ENCODE assay signal across 9 mouse cellular contexts in genomic region chr1:155027583-155027982, GRCm38 (mm10).
DNase-seq lines count a peak whose midpoint lies in the region; ATAC-seq and TF ChIP-seq lines count a peak whose summit lies in the region.
"Had no signal": no experiment of that assay in that cellular context is flagged by ENCODE, and none has a peak within 500 bp of the region (broad histone marks: within the 10 kb centered on the region; RNA-seq: fewer than 3 reads in every experiment).

No protein-coding gene starts in this region.

- WGBS in hindbrain, embryonic 11.5 days, result 47% methylated on average over 6 of the region's 8 CpGs
- 73% methylated on average over 8 of the region's 8 CpGs for WGBS in hindbrain, embryonic 10.5 days

- no peak overlapping the region for H3K9ac ChIP-seq in hindbrain, embryonic 11.5 days (ENCODE audit: low read depth, low read length)
- H3K9ac ChIP-seq: limb, embryonic 15.5 days had no signal

- H3K36me3 ChIP-seq in hindbrain, embryonic 11.5 days (ENCODE audit: control insufficient read depth, insufficient read depth, low read length), result no peaks in the 10 kb centered on the region
- no peaks in the 10 kb centered on the region for H3K36me3 ChIP-seq in hindbrain, embryonic 10.5 days
- H3K36me3 ChIP-seq: limb, embryonic 15.5 days had no signal

- H3K4me3 ChIP-seq in hindbrain, embryonic 11.5 days (ENCODE audit: low read depth, low read length), result no peak overlapping the region
- H3K4me3 ChIP-seq in hindbrain, embryonic 10.5 days, result no peak overlapping the region
- no peak overlapping the region for H3K4me3 ChIP-seq in left cerebral cortex, adult 2 months
- H3K4me3 ChIP-seq: limb, embryonic 15.5 days had no signal

- H3K4me1 ChIP-seq in hindbrain, embryonic 11.5 days (replicated peaks; ENCODE audit: control insufficient read depth, insufficient read depth, low read length), result peaks cover 5% of the 10 kb centered on the region
- peaks cover 46% of the 10 kb centered on the region for H3K4me1 ChIP-seq in hindbrain, embryonic 10.5 days (replicated peaks)

- no peaks in the 10 kb centered on the region for H3K9me3 ChIP-seq in hindbrain, embryonic 11.5 days (ENCODE audit: control insufficient read depth, low read length)
- H3K9me3 ChIP-seq in hindbrain, embryonic 10.5 days, result no peaks in the 10 kb centered on the region
- H3K9me3 ChIP-seq: limb, embryonic 15.5 days had no signal

- no peak overlapping the region for H3K27ac ChIP-seq in hindbrain, embryonic 11.5 days (ENCODE audit: low read depth, low read length)
- no peak overlapping the region for H3K27ac ChIP-seq in hindbrain, embryonic 10.5 days
- H3K27ac ChIP-seq in left cerebral cortex, adult 2 months, result peak overlapping the region; percentile 95; the same call in 1 of the 2 replicates
- H3K27ac ChIP-seq: limb, embryonic 15.5 days had no signal

- no peak overlapping the region for H3K4me2 ChIP-seq in hindbrain, embryonic 11.5 days (replicated peaks; ENCODE audit: low read depth, low read length)
- H3K4me2 ChIP-seq: limb, embryonic 15.5 days had no signal

- ATAC-seq in hindbrain, embryonic 11.5 days (ENCODE audit: low FRiP score), result no peak
- peak; percentile 53 for ATAC-seq in erythroid progenitor cell, adult 5-6 weeks (replicated peaks; ENCODE audit: low FRiP score, poor library complexity, severe bottlenecking)

- no peak for TF ChIP-seq CTCF in left cerebral cortex, adult 2 months (IDR thresholded peaks at IDR 0.05)

- intact Hi-C loops in left cerebral cortex, adult 2 months (cut with DNase I), result loop anchor here (5.0 kb wide), 1 partner anchor 510 kb away; no protein-coding TSS in a partner anchor
- intact Hi-C loops in gastrocnemius, postnatal 36 days (cut with DNase I), result no loop called here

- peak; percentile 52 for DNase-seq in hindbrain, embryonic 11.5 days (ENCODE audit: low spot score)
- no peak for DNase-seq in hindbrain, embryonic 10.5 days (ENCODE audit: low spot score)
- DNase-seq in ES-CJ7 (ENCODE audit: low read depth, low spot score), result peak; percentile 60
- DNase-seq in left cerebral cortex, adult 2 months (ENCODE audit: extremely low spot score in 1 of 2, low spot score in 2 of 2), result peak; percentile 54 to 66
- DNase-seq in naive thymus-derived CD4-positive, alpha-beta T cell, adult 2 months (ENCODE audit: low read depth), result peak; percentile 97
- DNase-seq in thymus, postnatal 4 days, result peak; percentile 90
- DNase-seq in gastrocnemius, postnatal 36 days, result no peak

- peaks cover 5% of the 10 kb centered on the region; the same call in 1 of the 2 replicates for H3K27me3 ChIP-seq in hindbrain, embryonic 11.5 days (ENCODE audit: control insufficient read depth, insufficient read depth, low read length)
- peaks cover 21% of the 10 kb centered on the region for H3K27me3 ChIP-seq in hindbrain, embryonic 10.5 days (ENCODE audit: insufficient read depth, poor library complexity, severe bottlenecking)

Comparison
In these comparisons a context has a peak if more than half of its experiments do, and no peak if none do; other contexts are left out.
1. DNase-seq: peak in hindbrain, embryonic 11.5 days (single experiment), ES-CJ7 (single experiment), left cerebral cortex, adult 2 months (2 of 2), naive thymus-derived CD4-positive, alpha-beta T cell, adult 2 months (single experiment) and thymus, postnatal 4 days (single experiment); none in hindbrain, embryonic 10.5 days (single experiment) and gastrocnemius, postnatal 36 days (0 of 2).